Mouse (Mus musculus) lung, embryonic 16.5 days (tissue): ENCODE results near the gene St3gal5. TPM values are rescaled to one million over a fixed set of nuclear protein-coding genes. Genes with fewer than 3 reads are reported as not detected.
"Not testable (repeated sequence)": the region's sequence is repeated elsewhere in the genome, so short reads cannot be mapped to it uniquely, and the experiment has no call there.

Experiments
- ATAC-seq: fragments of 200-750 bp; cut with Nextera tagmentation; 2 replicates; pipeline ENCODE4 v1.8.0; 2017; ENCODE audit warnings: low read depth, mild to moderate bottlenecking, moderate library complexity
- H3K27ac ChIP-seq: fragments of 300-500 bp; sonication (generic); 2 replicates; pipeline ENCODE4 v1.5.1; 2014; ENCODE audit warnings: mild to moderate bottlenecking, control low read depth, low read length
- H3K27me3 ChIP-seq: fragments of 300-500 bp; sonication (generic); 2 replicates; pipeline ENCODE4 v1.6.1; 2014; ENCODE audit warnings: low read depth, low read length, mixed read lengths; ENCODE audit not compliant: control insufficient read depth, insufficient read depth
- H3K36me3 ChIP-seq: fragments of 300-500 bp; sonication (generic); 2 replicates; pipeline ENCODE4 v1.6.1; 2014; ENCODE audit warnings: low read length; ENCODE audit not compliant: control insufficient read depth, insufficient read depth
- H3K4me1 ChIP-seq: fragments of 300-500 bp; sonication (generic); replicated peaks from 2 replicates; pipeline ENCODE4 v1.6.1; 2014; ENCODE audit warnings: low read length, mixed read lengths; ENCODE audit not compliant: control insufficient read depth, insufficient read depth
- H3K4me2 ChIP-seq: fragments of 300-500 bp; sonication (generic); 2 replicates; pipeline ENCODE4 v1.6.1; 2014; ENCODE audit warnings: low read depth, low read length, control low read depth
- H3K4me3 ChIP-seq: fragments of 300-500 bp; sonication (generic); 2 replicates; pipeline ENCODE4 v1.5.1; 2014; ENCODE audit warnings: mild to moderate bottlenecking, low read length, control low read depth
- H3K9ac ChIP-seq: fragments of 300-500 bp; sonication (generic); 2 replicates; pipeline ENCODE4 v1.6.1; 2014; ENCODE audit warnings: low read length, control low read depth
- H3K9me3 ChIP-seq: fragments of 300-500 bp; sonication (generic); 2 replicates; pipeline ENCODE4 v1.6.1; 2016; ENCODE audit warnings: low read length; ENCODE audit not compliant: control insufficient read depth
- WGBS: fragments of 180-500 bp; shearing (Covaris S2); extraction: QIAGEN DNeasy Blood & Tissue Kit; methylation state at CpG from one replicate; pipeline ENCODE4 v1.1.7; 2014; 5-methylcytosine and 5-hydroxymethylcytosine counted together
- polyA plus RNA-seq: library from polyadenylated mRNA; unstranded; fragments of >200 nt; fragmentation: Nextera tagmentation; extraction: Ambion mirVana; gene quantifications from 2 replicates; pipeline ENCODE4 v1.2.1, GENCODE M21; 2015

The St3gal5 gene
- polyA plus RNA-seq, 1 experiment from 2014 or later: 40.5 TPM

- no peaks in the 10 kb centered on the region for H3K4me1 ChIP-seq
- H3K36me3 ChIP-seq: peaks cover 26% of the 10 kb centered on the region
These were observed 51.3 kb downstream of the St3gal5 start for GRCm38 (mm10) chr6:72148721-72149120.

DNA sequence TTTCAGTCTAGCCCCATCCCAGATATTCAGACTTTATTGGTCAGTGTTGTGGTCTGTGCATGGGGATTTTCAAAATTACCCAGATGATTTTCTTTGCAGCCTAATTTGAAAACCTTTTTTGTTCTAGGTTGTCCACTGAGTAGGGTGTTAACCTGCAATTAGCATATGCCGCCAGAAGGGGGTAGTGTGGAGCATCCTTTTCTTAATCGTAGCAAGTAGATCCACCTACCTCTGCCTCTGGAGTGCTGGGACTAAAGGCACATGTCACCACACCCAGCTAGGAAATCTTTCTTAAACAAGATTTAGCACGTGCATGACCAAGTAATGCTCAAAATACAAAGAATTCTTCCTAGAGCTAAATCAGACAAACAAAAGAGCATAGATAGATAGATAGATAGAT lies 52.4 kb downstream of the St3gal5 start:
- H3K4me2 ChIP-seq: no peak overlapping the region
- H3K9me3 ChIP-seq: peaks cover 4% of the 10 kb centered on the region
- H3K27me3 ChIP-seq: no peaks in the 10 kb centered on the region
- no peaks in the 10 kb centered on the region for H3K4me1 ChIP-seq
- 86% methylated on average over 3 of the region's 3 CpGs for WGBS
- H3K9ac ChIP-seq: no peak overlapping the region
- H3K27ac ChIP-seq: no peak overlapping the region
- H3K36me3 ChIP-seq: peaks cover 26% of the 10 kb centered on the region
- ATAC-seq: no peak
- H3K4me3 ChIP-seq: no peak overlapping the region

More at GRCm38 (mm10) chr6:72148721-72149120, 51.3 kb downstream of the St3gal5 start:
- Histone ChIP-seq H3K9me3 (peaks cover 4% of the 10 kb centered on the region), H3K9ac (no peak overlapping the region), H3K27me3 (no peaks in the 10 kb centered on the region), H3K27ac (no peak overlapping the region), H3K4me2 (no peak overlapping the region), H3K4me3 (no peak overlapping the region)
- ATAC-seq: no peak
- WGBS: 86% methylated on average over 4 of the region's 4 CpGs

DNA sequence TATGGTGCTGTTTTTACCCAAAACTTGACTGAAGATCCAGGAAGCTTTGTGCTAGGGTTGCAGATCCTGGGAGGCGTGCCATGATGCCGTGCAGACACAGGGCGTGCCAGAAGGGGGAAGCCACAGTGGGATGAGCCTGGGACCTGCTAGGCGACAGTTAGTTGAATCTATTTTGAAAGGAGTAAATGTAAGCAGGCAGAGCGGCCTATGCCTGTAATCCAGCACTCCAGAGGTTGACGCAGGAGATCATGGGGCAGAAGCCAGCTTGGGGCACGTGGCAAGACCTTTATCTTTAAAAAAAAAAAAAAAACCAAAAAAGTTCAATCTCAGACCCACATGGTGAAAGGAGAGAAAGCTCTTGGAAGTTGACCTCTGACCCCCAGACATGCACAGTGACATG lies 55.3 kb downstream of the St3gal5 start:
- Histone ChIP-seq H3K27ac (no peak overlapping the region), H3K4me1 (no peaks in the 10 kb centered on the region), H3K9me3 (peaks cover 4% of the 10 kb centered on the region), H3K4me3 (no peak overlapping the region), H3K27me3 (no peaks in the 10 kb centered on the region), H3K36me3 (peaks cover 22% of the 10 kb centered on the region), H3K9ac (no peak overlapping the region), H3K4me2 (no peak overlapping the region)
- WGBS: 80% methylated on average over 7 of the region's 7 CpGs
- no peak for ATAC-seq

- 75% methylated on average over 11 of the region's 11 CpGs for WGBS
- Histone ChIP-seq H3K9ac (no peak overlapping the region), H3K4me1 (no peaks in the 10 kb centered on the region), H3K27ac (no peak overlapping the region), H3K4me2 (no peak overlapping the region), H3K27me3 (no peaks in the 10 kb centered on the region), H3K36me3 (peaks cover 21% of the 10 kb centered on the region), H3K9me3 (peaks cover 4% of the 10 kb centered on the region), H3K4me3 (no peak overlapping the region)
- ATAC-seq: no peak
These were observed 56.1 kb downstream of the St3gal5 start for GRCm38 (mm10) chr6:72153455-72153854.

- H3K36me3 ChIP-seq: peaks cover 15% of the 10 kb centered on the region
- not testable (repeated sequence) for H3K9me3 ChIP-seq, H3K9ac ChIP-seq, H3K4me2 ChIP-seq, H3K4me1 ChIP-seq, H3K27me3 ChIP-seq, H3K4me3 ChIP-seq, H3K27ac ChIP-seq
- 61% methylated on average over 3 of the region's 5 CpGs for WGBS
- peak; percentile 56 for ATAC-seq
These were observed 56.6 kb downstream of the St3gal5 start for GRCm38 (mm10) chr6:72154008-72154407.

DNA sequence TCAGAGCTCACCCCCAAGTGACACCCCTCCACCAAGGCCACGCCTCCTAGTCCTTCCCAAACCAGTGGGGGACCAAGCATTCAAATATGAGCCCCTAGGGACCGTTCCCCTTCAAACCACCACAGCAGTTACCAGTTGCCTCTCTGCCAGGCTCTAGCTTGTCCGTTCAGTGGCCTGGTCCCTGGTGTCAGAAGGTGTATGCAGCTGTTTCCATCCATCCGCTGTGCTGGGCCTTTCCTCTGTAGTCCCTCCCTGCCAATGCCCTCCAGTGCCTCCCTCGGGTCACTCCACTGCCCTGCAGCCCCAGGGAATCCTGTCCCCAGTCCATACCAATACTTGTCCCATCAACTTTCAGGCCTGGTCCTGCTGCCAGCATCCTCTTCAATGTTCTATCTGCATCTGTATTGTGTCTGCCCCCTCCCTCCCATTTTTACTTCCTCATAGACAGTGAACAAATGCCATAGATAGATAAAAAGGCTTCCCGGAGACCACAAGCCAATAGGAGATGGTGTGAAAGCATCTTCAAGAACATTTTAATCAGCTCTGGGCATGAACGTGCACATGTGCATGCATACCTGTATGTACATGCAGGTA lies 57.6 kb downstream of the St3gal5 start:
- no peak overlapping the region for H3K4me2 ChIP-seq
- peaks cover 5% of the 10 kb centered on the region for H3K36me3 ChIP-seq
- no peaks in the 10 kb centered on the region for H3K4me1 ChIP-seq
- H3K4me3 ChIP-seq: no peak overlapping the region
- ATAC-seq: no peak
- H3K27ac ChIP-seq: no peak overlapping the region
- no peaks in the 10 kb centered on the region for H3K27me3 ChIP-seq
- H3K9me3 ChIP-seq: no peaks in the 10 kb centered on the region
- no peak overlapping the region for H3K9ac ChIP-seq
- 87% methylated on average over 7 of the region's 7 CpGs for WGBS

DNA sequence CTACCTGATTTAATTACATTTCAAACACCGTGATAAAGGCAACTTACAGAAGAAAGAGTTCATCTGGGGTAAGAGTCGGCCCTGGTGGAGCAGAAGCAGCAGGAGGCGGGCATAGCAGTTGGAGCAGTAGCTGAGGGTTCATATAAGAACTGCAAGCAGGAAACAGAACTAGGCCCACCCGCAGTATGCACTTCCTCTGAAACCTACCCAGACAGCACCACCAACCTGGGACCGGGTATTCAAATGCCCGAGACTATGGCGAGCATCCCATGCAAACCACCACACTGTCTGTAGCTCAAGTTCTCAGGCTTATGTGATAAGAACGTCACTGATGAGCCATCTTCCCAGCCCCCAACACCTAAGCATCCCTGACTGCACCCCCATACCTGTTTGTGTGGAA lies 58.3 kb downstream of the St3gal5 start:
- ATAC-seq: no peak
- H3K4me2 ChIP-seq: no peak overlapping the region
- peaks cover 3% of the 10 kb centered on the region for H3K36me3 ChIP-seq
- H3K4me3 ChIP-seq: no peak overlapping the region
- no peak overlapping the region for H3K9ac ChIP-seq
- no peaks in the 10 kb centered on the region for H3K27me3 ChIP-seq
- no peak overlapping the region for H3K27ac ChIP-seq
- WGBS: 88% methylated on average over 8 of the region's 8 CpGs
- no peaks in the 10 kb centered on the region for H3K4me1 ChIP-seq
- H3K9me3 ChIP-seq: no peaks in the 10 kb centered on the region

DNA sequence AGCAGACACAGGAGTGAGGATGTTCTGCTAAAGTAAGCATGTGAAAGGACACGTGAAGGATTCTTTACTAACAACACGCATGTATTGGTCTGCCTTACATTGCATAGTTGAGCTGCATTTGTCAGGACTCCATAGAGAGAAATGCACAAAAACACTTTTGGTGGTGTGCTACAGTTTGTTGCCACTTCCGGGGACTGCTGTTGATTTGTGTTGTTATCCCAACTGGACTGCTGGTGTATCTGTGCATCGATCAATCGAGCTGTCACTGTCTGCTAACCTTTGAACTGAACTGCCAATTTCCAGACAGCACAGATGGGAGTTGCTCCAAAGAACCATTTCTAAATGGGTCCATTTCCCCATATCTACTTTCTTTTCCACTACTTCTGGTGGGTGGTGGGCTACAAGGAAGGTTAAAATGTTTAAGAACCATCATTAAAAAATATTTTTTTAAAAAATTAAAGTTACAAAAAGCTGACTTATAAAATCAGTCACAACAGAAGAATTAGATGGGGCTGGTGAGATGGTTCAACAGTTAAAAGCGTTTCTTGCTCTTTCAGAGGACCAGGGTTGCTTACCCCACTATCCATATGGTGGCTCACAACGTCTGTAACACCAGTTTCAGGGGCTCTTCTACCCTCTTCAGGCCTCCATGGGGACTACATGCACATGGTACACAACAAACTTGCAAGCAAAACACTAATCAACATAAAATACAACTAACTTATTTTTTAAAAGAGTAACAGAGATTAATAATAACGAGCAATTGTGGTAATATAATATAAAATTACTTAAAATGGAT lies 61.8 kb downstream of the St3gal5 start:
- no peak for ATAC-seq
- H3K4me1 ChIP-seq: peaks cover 2% of the 10 kb centered on the region
- no peaks in the 10 kb centered on the region for H3K36me3 ChIP-seq
- H3K4me2 ChIP-seq: no peak overlapping the region
- no peaks in the 10 kb centered on the region for H3K9me3 ChIP-seq
- H3K27me3 ChIP-seq: no peaks in the 10 kb centered on the region
- no peak overlapping the region for H3K9ac ChIP-seq
- no peak overlapping the region for H3K27ac ChIP-seq
- 82% methylated on average over 8 of the region's 8 CpGs for WGBS
- no peak overlapping the region for H3K4me3 ChIP-seq

DNA sequence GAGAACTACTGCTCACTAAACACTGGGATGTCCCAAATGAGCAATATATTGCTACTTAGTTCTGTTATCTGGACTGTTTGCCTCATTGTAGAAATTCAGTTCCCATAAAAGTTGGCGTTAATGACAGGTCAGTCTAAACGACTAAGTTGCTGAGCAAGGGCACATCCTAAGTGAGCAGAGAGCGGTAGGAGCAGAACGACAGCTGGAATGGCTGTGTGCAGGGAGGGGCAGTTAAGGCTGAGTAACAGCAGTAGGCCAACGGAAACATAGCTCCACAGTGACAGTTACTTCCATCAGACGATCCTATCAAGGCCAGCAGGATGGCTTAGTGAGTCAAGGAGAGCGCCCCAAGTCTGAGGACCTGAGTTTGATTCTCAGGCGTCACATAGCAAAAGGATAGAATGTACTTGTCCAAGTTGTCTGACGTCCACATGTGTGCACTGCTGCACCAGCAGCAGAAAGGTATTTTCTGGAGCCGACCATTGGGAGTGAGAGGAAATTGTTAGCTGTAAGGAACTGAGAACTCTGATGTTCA lies 62.5 kb downstream of the St3gal5 start:
- Histone ChIP-seq H3K9ac (no peak overlapping the region), H3K27me3 (no peaks in the 10 kb centered on the region), H3K4me1 (peaks cover 8% of the 10 kb centered on the region), H3K9me3 (no peaks in the 10 kb centered on the region), H3K4me3 (no peak overlapping the region), H3K36me3 (no peaks in the 10 kb centered on the region), H3K4me2 (no peak overlapping the region), H3K27ac (no peak overlapping the region)
- WGBS: 67% methylated on average over 10 of the region's 10 CpGs
- no peak for ATAC-seq
